Mouse (Mus musculus) monocyte, adult 2 months (primary cell): ENCODE data around the gene Klhl10.
A peak's percentile ranks its signal among the peaks of the same experiment; 100 is the strongest.

Experiments used
- DNase-seq, 2 experiments: peaks; one replicate each; pipeline ENCODE4 v3.0.0; 2022; ENCODE audit warnings: low spot score in 2 of 2, low read depth in 1 of 2

The Klhl10 gene

GRCm38 (mm10) chr11:100441797-100442196 lies at the start of gene Klhl10, which contains the start of gene Nt5c3b:
Gene Klhl10 (plus strand): TSS chr11:100441917.
Gene Nt5c3b (minus strand): TSS chr11:100441808.
- no peak for DNase-seq

GRCm38 (mm10) chr11:100392958-100393357 lies 48.8 kb upstream of the Klhl10 start:
- DNase-seq: no peak

GRCm38 (mm10) chr11:100393733-100394132 lies 48.0 kb upstream of the Klhl10 start:
- DNase-seq: no peak

GRCm38 (mm10) chr11:100394353-100395074 lies 47.2 kb upstream of the Klhl10 start:
- DNase-seq: no peak

- DNase-seq: no peak
Observed at GRCm38 (mm10) chr11:100395200-100395599, 46.5 kb upstream of the Klhl10 start.

- no peak for DNase-seq
Observed at GRCm38 (mm10) chr11:100395861-100396631, 45.7 kb upstream of the Klhl10 start.

- no peak for DNase-seq
Observed at GRCm38 (mm10) chr11:100396886-100397599, 44.7 kb upstream of the Klhl10 start.

GRCm38 (mm10) chr11:100397600-100398389 lies 43.9 kb upstream of the Klhl10 start, which contains the start of gene Jup:
Gene Jup (minus strand): TSS chr11:100397763.
- peak; percentile 93 to 95 for DNase-seq

GRCm38 (mm10) chr11:100398517-100398916 lies 43.2 kb upstream of the Klhl10 start:
- no peak for DNase-seq

- no peak for DNase-seq
Observed at GRCm38 (mm10) chr11:100399320-100399719, 42.4 kb upstream of the Klhl10 start.

GRCm38 (mm10) chr11:100399727-100400538 lies 41.8 kb upstream of the Klhl10 start:
- no peak for DNase-seq

- peak; percentile 28 to 37 for DNase-seq
Observed at GRCm38 (mm10) chr11:100400842-100401241, 40.9 kb upstream of the Klhl10 start.

GRCm38 (mm10) chr11:100402240-100402639 lies 39.5 kb upstream of the Klhl10 start:
- no peak for DNase-seq

- DNase-seq: no peak
Observed at GRCm38 (mm10) chr11:100402682-100403081, 39.0 kb upstream of the Klhl10 start.

GRCm38 (mm10) chr11:100403445-100404134 lies 38.1 kb upstream of the Klhl10 start:
- DNase-seq: no peak

GRCm38 (mm10) chr11:100404456-100405074 lies 37.2 kb upstream of the Klhl10 start:
- no peak for DNase-seq

GRCm38 (mm10) chr11:100406273-100406672 lies 35.4 kb upstream of the Klhl10 start:
- no peak for DNase-seq

GRCm38 (mm10) chr11:100406995-100407705 lies 34.6 kb upstream of the Klhl10 start:
- no peak for DNase-seq
